Mouse (Mus musculus) neural tube, embryonic 10.5 days (tissue): ENCODE data around the gene Slc6a8.

Experiments
- DNase-seq: peaks from one replicate; pipeline ENCODE4 v3.0.0-alpha.2; 2017; ENCODE audit warnings: low spot score; ENCODE audit errors: extremely low spot score

The Slc6a8 gene

GRCm38 (mm10) chrX:73684156-73684555 is 11.2 kb downstream of the Slc6a8 start:
- DNase-seq: no peak

DNA sequence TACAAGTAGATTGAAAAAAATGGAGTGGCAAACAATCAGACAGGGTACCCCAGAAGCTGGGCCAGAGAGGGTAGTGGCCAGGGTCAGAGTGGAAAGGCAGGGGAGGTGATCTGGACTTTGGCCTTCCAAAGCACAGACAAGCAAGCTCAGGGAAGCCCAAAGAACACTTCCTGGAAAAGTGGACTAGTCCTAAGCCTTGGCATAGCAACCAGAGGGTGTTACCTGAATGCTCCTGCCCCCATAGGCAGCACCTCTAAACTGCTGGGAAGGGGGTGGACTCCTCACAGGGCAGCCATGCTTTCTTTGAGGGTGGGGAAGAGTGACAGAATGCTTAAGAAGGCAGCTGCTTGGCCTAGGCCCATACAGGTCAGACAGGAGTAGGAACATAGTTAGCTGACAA is 12.0 kb downstream of the Slc6a8 start:
- no peak for DNase-seq

DNA sequence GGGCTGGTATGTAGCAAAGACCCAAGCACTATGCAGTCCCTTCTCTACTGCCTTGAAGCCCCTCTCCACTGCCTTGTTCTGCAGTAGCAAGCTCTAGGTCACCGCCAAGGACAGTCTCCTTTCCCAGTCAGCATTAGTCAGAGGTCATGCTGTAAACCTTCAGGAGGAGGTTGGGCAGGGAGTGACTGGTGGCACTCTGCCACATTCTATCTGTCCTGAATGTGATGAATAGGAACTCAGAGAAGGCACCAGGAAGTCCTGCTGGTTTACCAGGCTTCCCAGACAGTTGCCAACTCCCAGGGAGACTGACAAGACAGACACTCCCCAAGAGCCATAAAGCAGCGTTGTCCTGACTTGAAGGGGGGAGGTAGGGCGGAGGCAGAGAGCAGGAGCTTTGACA is 12.7 kb downstream of the Slc6a8 start:
- DNase-seq: no peak

DNA sequence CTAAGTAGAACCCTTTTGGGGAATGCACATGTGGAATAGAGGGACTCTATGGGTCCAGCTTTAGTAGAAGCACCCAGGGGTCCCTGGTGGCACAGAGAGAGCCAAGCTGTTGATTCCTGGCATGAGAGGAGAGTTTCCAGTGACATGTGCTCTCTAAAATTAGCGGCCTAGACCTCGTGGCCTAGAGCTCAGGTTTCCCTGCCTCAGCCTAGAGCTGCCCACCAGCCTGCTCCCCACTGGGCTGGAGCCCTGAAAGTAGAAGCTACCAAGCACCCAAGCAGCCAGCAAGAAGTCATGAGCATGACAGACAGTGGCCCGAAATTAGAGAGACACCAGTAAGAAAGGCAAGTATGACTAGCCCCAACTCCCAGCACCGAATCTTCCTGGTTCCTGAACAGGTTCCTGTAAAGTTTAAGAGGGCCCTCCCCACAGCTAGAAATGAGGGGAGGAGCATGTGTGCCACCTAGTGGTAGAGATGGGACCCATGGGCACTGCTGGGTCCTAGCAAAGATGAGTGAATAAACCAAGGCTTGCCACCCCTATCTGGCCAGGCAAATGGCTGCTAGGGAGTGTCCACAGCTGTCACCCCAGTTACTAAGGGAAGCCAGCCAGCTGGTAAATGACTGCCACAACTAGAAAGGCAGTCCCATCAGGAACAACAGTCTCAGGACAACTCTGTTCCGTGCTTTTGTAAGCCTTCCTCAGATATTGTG is 18.1 kb downstream of the Slc6a8 start:
- no peak for DNase-seq

GRCm38 (mm10) chrX:73700472-73700871 is 27.5 kb downstream of the Slc6a8 start:
- no peak for DNase-seq

DNA sequence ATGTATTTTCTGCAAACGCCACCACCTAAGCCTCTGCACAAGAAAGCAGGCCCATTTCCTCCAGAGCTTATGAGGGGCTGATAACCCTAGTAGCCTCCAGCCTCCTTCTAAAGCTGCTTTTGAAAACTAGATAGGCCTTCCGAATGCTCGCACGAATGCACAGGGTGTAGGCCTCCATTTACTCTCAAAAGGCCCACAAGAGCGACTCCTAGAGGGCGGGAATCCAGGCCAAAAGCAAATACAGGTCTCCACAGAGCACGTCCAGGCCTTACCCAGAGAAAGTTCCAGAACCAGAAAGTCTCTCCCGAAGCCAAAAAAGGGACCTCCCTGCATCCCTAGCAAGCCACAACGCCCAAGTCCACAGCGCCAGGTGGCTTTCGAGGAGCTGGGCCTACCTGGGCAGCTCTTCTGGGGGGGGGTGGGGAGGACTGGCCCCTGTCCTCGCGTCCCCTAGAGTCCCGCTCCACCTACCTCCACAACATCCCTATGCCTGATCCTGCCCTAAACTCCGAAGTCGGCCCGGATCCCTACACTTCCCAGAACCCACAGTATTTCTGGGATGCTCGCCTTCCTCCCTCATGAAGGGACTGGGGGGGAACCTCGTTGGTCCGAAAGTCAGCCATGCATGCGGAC is 42.6 kb downstream of the Slc6a8 start:
- peak; percentile 16 for DNase-seq

- DNase-seq: peak; percentile 90
Observed at GRCm38 (mm10) chrX:73716109-73716661, 43.2 kb downstream of the Slc6a8 start, which contains the start of the genes Bcap31 and Abcd1. TSS of gene Bcap31 (minus strand) at chrX:73716175. TSS of gene Abcd1 (plus strand) at chrX:73716597.

GRCm38 (mm10) chrX:73716709-73717545 is 44.0 kb downstream of the Slc6a8 start:
- DNase-seq: no peak

- no peak for DNase-seq
Observed at GRCm38 (mm10) chrX:73717667-73718066, 44.7 kb downstream of the Slc6a8 start.

GRCm38 (mm10) chrX:73718271-73718670 is 45.3 kb downstream of the Slc6a8 start:
- no peak for DNase-seq

- no peak for DNase-seq
Observed at GRCm38 (mm10) chrX:73718686-73719362, 45.9 kb downstream of the Slc6a8 start.

DNA sequence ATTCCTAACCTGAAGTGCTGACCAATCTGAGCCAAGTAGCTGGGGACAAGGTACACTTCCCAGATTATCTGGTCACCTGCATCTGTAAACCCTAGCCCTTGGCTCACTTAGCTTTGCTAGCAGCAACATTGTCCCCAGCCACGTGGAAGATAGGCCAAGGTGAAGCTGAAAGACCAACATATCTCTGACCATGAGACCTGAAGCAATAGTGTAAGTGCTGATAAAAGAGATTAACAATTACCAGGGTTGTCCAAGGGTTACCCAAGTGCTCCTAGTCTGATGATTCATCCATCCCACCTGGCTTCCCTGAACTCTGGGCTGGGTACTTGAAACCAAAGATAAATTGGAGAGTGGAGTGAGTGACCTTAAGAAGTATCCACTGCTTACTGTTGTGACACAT is 58.0 kb downstream of the Slc6a8 start:
- no peak for DNase-seq
